Mouse (Mus musculus): ENCODE measurements around the gene Atp1a2. TPM values are rescaled to one million over a fixed set of nuclear protein-coding genes. Genes with fewer than 3 reads are reported as not detected.

Atp1a2 gene
- polyA plus RNA-seq, 1 experiment from 2014 or later, result 14.9 TPM

DNA sequence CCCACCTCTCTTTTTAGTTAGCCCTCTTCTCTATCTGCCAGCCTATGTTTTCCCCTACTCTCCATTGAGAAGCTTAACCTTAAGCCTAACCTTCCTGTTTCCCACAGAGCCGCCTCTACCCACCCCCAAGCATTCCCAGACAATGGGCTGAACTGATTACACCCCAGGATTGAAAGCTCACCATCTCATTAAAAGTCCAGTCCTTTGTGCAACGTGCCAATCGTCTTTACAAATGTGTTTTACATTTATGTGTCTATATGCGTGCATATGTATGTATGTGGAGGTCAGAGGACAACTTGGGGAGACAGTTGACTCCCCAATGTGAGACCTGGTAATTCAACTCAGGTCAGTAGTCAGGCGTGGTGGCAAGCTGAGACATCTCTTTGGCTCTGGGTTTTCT lies 25.4 kb upstream of the Atp1a2 start:
- Histone ChIP-seq H3K9me3 (no peaks in the 10 kb centered on the region), H3K4me2 (replicated peaks) (no peak overlapping the region), H3K4me1 (peaks cover 56% of the 10 kb centered on the region), H3K36me3 (peaks cover 21% of the 10 kb centered on the region), H3K27ac (no peak overlapping the region), H3K4me3 (no peak overlapping the region), H3K27me3 (replicated peaks) (peaks cover 17% of the 10 kb centered on the region), H3K9ac (no peak overlapping the region)
- WGBS, result 30% methylated on average over 5 of the region's 5 CpGs
- no peak for ATAC-seq (ENCODE audit: low FRiP score, low read depth)

DNA sequence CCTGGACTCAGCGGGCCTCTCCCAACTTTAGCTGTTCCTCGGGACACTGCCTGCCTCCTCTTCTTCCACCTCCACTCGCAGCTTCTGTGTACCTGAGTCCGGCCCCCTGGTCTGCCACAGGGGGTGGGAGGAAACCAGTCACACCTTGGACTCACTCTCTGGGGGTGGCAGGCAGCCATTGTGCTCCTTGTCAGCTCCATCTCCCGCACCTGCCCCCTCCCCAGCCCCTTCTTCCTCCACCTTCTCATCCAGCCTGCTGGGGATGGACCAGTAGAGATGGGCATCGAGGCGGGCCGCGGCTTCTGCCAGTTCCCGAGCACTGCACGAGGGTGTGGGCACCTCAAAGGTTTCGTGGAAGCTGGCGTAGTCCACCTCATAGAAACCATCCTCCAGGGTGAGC lies 24.9 kb upstream of the Atp1a2 start:
- Histone ChIP-seq H3K9me3 (no peaks in the 10 kb centered on the region), H3K27me3 (replicated peaks) (peaks cover 16% of the 10 kb centered on the region), H3K9ac (no peak overlapping the region), H3K27ac (no peak overlapping the region), H3K4me1 (peaks cover 62% of the 10 kb centered on the region), H3K4me3 (no peak overlapping the region), H3K36me3 (peaks cover 27% of the 10 kb centered on the region), H3K4me2 (replicated peaks) (no peak overlapping the region)
- 68% methylated on average over 13 of the region's 13 CpGs for WGBS
- ATAC-seq (ENCODE audit: low FRiP score, low read depth), result no peak

DNA sequence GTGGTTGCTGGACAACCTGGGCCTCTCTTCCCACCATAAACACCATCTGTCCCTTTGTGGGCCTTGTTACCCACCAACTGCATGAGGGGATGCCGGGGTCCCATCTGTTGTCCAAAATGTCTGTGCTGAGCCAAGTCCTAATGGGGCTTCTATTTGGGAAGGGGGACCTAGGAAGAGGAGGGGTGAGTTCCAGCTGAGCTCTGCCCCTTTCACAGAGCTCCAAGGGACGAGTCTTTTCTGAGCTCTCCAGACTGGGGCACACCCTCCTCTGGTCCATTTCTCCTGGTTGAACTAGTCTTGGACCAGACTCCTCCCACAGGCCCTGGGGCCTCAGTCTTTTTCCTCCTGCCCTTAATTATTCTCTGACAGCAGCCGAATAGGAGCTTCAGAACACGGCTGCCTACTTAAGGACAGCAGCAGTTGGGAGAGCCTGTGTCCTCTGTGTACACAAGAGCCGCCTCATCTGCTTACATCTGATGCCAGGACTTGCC lies 22.1 kb upstream of the Atp1a2 start:
- H3K36me3 ChIP-seq, result peaks cover 42% of the 10 kb centered on the region
- H3K27me3 ChIP-seq (replicated peaks), result no peaks in the 10 kb centered on the region
- H3K9me3 ChIP-seq, result no peaks in the 10 kb centered on the region
- H3K4me3 ChIP-seq, result no peak overlapping the region
- peaks cover 77% of the 10 kb centered on the region for H3K4me1 ChIP-seq
- H3K27ac ChIP-seq, result peak overlapping the region; percentile 37; the same call in 1 of the 2 replicates
- peak; percentile 46 for ATAC-seq (ENCODE audit: low FRiP score, low read depth)
- WGBS, result 7% methylated on average over 5 of the region's 5 CpGs
- H3K4me2 ChIP-seq (replicated peaks), result 0 out of 2 replicates have a peak overlapping the region, but pooled peaks have one; percentile 5
- no peak overlapping the region for H3K9ac ChIP-seq

DNA sequence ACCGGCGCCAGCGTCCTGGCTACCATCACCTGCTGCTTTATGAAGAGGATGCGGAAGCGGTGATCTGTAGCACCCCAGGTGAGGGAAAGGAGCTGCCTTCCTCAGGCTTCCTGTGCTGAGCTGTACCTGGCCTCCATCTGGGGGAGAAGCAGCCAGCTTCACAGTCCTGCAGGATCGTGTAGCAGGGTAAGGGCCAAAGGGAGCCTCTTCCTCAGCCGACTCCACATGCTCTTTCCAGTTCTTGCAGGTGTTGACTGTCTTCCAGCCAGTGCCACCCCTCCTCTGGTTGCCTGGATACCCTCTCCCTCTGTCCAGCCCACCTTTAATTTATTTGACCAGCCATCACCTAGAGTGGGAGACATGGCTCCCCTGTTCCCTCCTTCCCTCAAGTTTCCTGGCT lies 21.5 kb upstream of the Atp1a2 start:
- ATAC-seq (ENCODE audit: low FRiP score, low read depth), result peak; percentile 13; the same call in 1 of the 2 replicates
- H3K36me3 ChIP-seq, result peaks cover 42% of the 10 kb centered on the region
- H3K9me3 ChIP-seq, result no peaks in the 10 kb centered on the region
- H3K4me2 ChIP-seq (replicated peaks), result 0 out of 2 replicates have a peak overlapping the region, but pooled peaks have one; percentile 7
- peak overlapping the region; percentile 45 for H3K9ac ChIP-seq
- H3K27ac ChIP-seq, result peak overlapping the region; percentile 50; the same call in 1 of the 2 replicates
- H3K27me3 ChIP-seq (replicated peaks), result no peaks in the 10 kb centered on the region
- H3K4me1 ChIP-seq, result peaks cover 79% of the 10 kb centered on the region
- H3K4me3 ChIP-seq, result no peak overlapping the region
- 72% methylated on average over 7 of the region's 7 CpGs for WGBS

DNA sequence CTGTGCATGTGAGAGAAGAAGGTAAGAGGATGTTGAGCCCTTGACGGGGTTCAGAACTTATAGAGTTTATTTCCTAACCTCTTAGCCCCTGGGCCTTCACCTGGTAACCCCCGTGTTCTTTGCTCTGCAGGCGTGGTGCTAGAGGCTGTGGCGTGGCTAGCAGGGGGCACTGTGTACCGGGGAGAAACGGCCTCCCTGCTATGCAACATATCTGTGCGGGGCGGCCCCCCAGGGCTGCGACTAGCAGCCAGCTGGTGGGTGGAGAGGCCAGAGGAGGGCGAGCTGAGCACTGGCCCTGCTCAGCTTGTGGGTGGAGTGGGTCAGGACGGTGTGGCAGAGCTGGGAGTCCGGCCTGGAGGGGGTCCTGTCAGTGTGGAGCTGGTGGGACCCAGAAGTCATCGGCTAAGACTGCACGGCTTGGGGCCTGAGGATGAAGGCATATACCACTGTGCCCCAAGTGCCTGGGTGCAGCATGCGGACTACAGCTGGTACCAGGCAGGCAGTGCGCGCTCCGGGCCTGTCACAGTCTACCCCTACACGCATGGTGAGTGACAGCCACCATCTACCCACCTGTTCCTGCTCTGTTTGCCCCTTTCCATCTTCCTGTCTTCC lies 20.7 kb upstream of the Atp1a2 start:
- 76% methylated on average over 19 of the region's 19 CpGs for WGBS
- H3K4me2 ChIP-seq (replicated peaks), result peak overlapping the region; percentile 27
- no peaks in the 10 kb centered on the region for H3K27me3 ChIP-seq (replicated peaks)
- H3K4me1 ChIP-seq, result peaks cover 86% of the 10 kb centered on the region
- peaks cover 42% of the 10 kb centered on the region for H3K36me3 ChIP-seq
- peak overlapping the region; percentile 50; the same call in 1 of the 2 replicates for H3K27ac ChIP-seq
- H3K9me3 ChIP-seq, result no peaks in the 10 kb centered on the region
- ATAC-seq (ENCODE audit: low FRiP score, low read depth), result no peak
- H3K9ac ChIP-seq, result peak overlapping the region; percentile 45
- H3K4me3 ChIP-seq, result 0 out of 2 replicates have a peak overlapping the region, but pooled peaks have one; percentile 3

DNA sequence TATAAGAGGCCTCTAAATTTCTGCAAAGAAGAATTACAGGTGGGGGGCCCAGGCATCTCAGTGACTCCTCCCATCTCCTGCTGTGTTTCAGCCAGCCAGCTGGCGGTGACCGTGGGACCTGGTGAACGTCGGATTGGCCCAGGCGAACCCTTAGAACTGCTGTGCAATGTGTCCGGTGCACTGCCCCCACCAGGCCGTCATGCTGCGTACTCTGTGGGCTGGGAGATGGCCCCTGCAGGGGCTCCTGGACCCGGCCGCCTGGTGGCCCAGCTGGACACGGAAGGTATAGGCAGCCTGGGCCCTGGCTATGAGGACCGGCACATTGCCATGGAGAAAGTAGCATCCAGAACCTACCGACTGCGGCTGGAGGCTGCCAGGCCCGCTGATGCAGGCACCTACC lies 20.1 kb upstream of the Atp1a2 start:
- Histone ChIP-seq H3K9me3 (no peaks in the 10 kb centered on the region), H3K27ac (0 out of 2 replicates have a peak overlapping the region, but pooled peaks have one; percentile 50), H3K4me1 (peaks cover 85% of the 10 kb centered on the region), H3K4me2 (replicated peaks) (peak overlapping the region; percentile 27; the same call in 1 of the 2 replicates), H3K36me3 (peaks cover 38% of the 10 kb centered on the region), H3K4me3 (no peak overlapping the region), H3K27me3 (replicated peaks) (no peaks in the 10 kb centered on the region), H3K9ac (peak overlapping the region; percentile 45)
- WGBS, result 52% methylated on average over 15 of the region's 15 CpGs
- no peak for ATAC-seq (ENCODE audit: low FRiP score, low read depth)

DNA sequence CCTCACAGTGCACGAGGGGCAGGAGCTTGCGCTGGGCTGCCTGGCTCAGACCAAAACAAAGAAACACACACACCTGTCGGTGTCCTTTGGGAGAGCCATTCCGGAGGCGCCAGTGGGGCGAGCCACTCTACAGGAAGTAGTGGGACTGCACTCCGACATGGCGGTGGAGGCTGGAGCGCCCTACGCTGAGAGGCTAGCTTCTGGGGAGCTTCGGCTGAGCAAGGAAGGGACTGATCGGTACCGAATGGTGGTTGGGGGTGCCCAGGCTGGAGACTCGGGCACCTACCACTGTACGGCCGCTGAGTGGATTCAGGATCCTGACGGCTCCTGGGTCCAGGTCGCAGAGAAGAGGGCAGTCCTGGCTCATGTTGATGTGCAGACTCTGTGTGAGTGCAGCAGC lies 19.6 kb upstream of the Atp1a2 start:
- Histone ChIP-seq H3K27me3 (replicated peaks) (no peaks in the 10 kb centered on the region), H3K9me3 (no peaks in the 10 kb centered on the region), H3K9ac (no peak overlapping the region), H3K4me1 (peaks cover 84% of the 10 kb centered on the region), H3K36me3 (peaks cover 38% of the 10 kb centered on the region), H3K27ac (peak overlapping the region; percentile 20; the same call in 1 of the 2 replicates), H3K4me2 (replicated peaks) (peak overlapping the region; percentile 18; the same call in 1 of the 2 replicates), H3K4me3 (no peak overlapping the region)
- ATAC-seq (ENCODE audit: low FRiP score, low read depth), result no peak
- WGBS, result 64% methylated on average over 18 of the region's 18 CpGs

DNA sequence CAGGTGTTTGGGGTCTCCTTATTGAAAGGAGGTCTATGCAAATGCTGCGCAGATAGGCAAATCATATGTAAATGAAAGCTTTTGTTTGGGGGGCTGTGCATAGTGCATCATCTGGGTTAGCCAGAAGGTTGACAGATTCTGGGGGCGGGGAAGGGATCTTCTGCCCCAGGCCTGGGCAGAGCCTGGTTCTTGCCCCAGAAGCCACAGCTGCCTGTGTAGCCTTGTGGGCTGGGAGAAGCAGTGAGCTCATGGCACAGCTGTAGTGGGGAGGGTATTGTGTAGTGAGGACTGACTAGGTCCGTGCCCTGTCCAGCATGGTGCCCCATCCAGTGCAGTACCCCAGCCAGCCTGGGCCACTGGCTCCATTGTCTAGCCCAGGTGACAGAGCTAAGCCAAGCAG lies 17.0 kb upstream of the Atp1a2 start:
- H3K4me1 ChIP-seq, result peaks cover 87% of the 10 kb centered on the region
- H3K4me3 ChIP-seq, result no peak overlapping the region
- H3K9ac ChIP-seq, result no peak overlapping the region
- peak overlapping the region; percentile 70 for H3K4me2 ChIP-seq (replicated peaks)
- H3K27ac ChIP-seq, result peak overlapping the region; percentile 48
- no peaks in the 10 kb centered on the region for H3K9me3 ChIP-seq
- H3K27me3 ChIP-seq (replicated peaks), result no peaks in the 10 kb centered on the region
- WGBS, result 37% methylated on average over 3 of the region's 3 CpGs
- peak; percentile 35 for ATAC-seq (ENCODE audit: low FRiP score, low read depth)
- peaks cover 32% of the 10 kb centered on the region for H3K36me3 ChIP-seq

DNA sequence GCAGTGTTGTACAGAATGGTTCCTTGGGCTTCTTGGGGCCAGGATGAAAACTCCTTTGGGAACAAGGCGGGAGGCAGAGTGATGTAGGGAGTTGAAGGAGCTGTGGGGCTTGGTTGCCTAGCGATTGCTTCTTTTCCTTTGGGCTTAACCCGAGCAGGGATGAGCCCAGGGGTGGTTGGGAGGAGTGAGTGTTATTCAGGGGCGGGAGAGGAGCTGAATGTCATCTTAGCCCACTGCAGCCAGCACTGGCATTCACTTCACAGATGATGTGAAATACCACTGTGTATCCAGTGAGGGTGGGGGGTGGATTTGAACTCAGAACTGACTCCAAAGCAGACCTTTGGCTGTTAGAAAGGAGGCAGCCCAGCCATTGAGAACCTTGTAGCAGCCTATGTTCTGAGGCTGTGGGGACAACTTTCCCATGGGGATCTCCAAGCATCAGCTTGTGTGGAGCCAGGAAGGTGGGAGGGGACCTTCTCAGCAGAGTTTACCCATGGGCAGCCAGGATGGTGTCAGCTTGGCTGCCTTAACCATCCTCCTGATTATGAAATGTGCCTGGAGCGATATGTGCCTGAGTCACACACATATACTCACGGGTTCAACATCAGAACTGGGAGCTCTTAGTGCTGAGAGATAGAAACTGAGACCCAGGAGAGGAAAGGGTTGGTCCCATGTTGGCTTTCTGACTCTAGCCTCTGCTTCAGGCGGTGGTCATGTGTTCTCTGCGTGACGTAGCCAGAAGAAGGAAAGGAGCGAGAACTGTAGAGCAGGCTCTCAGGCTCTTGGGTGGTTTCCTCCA lies 15.9 kb upstream of the Atp1a2 start:
- no peak for ATAC-seq (ENCODE audit: low FRiP score, low read depth)
- H3K4me2 ChIP-seq (replicated peaks), result peak overlapping the region; percentile 70
- H3K9me3 ChIP-seq, result no peaks in the 10 kb centered on the region
- 68% methylated on average over 10 of the region's 10 CpGs for WGBS
- H3K4me1 ChIP-seq, result peaks cover 79% of the 10 kb centered on the region
- H3K27me3 ChIP-seq (replicated peaks), result no peaks in the 10 kb centered on the region
- H3K9ac ChIP-seq, result peak overlapping the region; percentile 41; the same call in 1 of the 2 replicates
- H3K36me3 ChIP-seq, result peaks cover 26% of the 10 kb centered on the region
- H3K27ac ChIP-seq, result peak overlapping the region; percentile 33; the same call in 1 of the 2 replicates
- H3K4me3 ChIP-seq, result peak overlapping the region; percentile 82

DNA sequence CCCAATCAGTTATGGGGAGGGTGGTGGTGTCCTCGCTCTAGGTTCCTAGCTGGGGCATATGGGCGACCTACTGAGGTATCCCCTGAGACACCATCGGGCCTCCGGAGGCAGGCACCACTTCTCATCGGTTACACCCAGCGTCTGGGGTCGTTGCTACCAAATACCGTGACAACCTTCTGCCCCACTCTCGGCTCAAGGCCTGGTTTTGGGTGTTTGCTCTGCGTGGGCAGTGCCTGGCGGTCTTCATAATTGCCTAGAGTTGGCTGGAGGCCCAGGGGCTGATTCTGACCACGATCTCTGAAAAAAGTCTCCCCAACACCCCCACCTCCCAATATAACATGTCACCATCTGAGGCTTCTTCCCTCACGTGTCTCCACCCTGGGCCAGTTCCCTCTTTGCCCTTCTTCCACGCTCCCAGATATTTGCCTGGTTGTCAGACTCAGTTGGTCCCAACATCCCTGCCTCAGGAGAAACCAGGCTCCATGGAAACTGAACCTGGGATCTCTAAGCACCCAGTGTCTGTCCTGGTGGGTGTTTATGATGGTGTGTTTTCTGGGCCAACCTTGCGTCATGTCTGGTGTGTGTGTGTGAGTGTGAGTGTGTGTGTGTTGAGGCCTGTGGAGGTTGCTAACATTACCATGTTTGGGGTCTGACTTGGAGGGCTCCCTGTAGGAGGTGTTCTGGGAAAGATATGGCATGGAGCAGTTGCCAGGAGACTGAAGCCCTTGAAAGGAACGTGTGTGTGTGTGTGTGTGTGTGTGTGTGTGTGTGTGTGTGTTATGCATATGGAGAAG lies 15.1 kb upstream of the Atp1a2 start:
- peak overlapping the region; percentile 82 for H3K4me3 ChIP-seq
- H3K36me3 ChIP-seq, result peaks cover 17% of the 10 kb centered on the region
- no peaks in the 10 kb centered on the region for H3K9me3 ChIP-seq
- H3K27me3 ChIP-seq (replicated peaks), result no peaks in the 10 kb centered on the region
- no peak overlapping the region; the same call in 1 of the 2 replicates for H3K27ac ChIP-seq
- H3K9ac ChIP-seq, result peak overlapping the region; percentile 82
- WGBS, result 11% methylated on average over 16 of the region's 16 CpGs
- ATAC-seq (ENCODE audit: low FRiP score, low read depth), result no peak
- H3K4me1 ChIP-seq, result peaks cover 75% of the 10 kb centered on the region
- peak overlapping the region; percentile 70 for H3K4me2 ChIP-seq (replicated peaks)

DNA sequence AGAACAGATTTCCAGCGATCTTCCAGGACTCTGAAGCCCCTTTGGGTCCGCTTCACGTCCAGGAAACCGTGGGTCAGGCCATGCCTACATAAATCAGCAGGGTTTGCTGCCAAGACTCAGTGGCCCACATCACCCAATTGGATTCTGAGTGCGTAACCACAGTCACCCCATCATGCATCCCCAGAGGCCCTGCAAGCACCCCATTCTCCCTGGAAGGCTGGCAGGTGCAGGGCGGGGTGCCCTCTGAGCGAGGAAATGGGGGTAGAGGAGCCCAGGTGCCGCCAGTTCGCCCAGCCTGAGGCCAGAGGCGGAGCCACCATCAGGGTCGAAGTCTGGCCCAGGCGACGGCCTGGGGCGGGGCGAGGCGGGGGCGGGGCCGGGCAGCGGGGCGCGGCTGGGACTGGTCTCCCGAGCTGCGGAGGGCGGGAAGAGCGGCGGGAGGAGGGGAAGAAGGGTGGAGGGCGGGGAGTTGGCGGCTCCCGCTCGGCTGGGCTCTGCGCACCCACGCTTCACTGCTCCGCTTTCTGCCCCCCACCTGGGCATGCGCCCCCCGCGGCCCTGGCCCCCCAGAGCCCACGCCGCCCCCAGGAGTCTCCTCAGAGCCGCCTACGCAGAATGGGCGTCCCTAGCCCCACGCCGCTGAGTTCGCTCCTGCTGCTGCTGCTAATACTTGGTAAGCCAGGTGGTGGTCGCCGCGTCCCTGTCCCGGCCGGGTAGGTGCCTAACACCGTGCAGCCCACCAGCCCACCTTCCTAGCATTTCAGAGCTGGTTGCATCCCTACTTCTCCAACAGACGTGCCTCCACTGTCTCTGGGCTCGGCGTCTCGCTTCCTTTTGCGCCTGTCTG lies 14.3 kb upstream of the Atp1a2 start:
- Histone ChIP-seq H3K4me2 (replicated peaks) (peak overlapping the region; percentile 70), H3K4me1 (peaks cover 71% of the 10 kb centered on the region), H3K27me3 (replicated peaks) (no peaks in the 10 kb centered on the region), H3K9me3 (no peaks in the 10 kb centered on the region), H3K27ac (peak overlapping the region; percentile 33; the same call in 1 of the 2 replicates), H3K36me3 (peaks cover 9% of the 10 kb centered on the region), H3K9ac (peak overlapping the region; percentile 82), H3K4me3 (peak overlapping the region; percentile 82)
- peak; percentile 59 for ATAC-seq (ENCODE audit: low FRiP score, low read depth)
- under 1% methylated on average over 44 of the region's 55 CpGs for WGBS
